Mouse (Mus musculus) adrenal gland (tissue): ENCODE results near the gene Ern2.

Experiments used
- intact Hi-C: fragments of 180-260 bp; cut with DNase I; formaldehyde crosslinking; loops from one replicate; pipeline ENCODE4 v1.15.1; 2025

Gene Ern2

DNA sequence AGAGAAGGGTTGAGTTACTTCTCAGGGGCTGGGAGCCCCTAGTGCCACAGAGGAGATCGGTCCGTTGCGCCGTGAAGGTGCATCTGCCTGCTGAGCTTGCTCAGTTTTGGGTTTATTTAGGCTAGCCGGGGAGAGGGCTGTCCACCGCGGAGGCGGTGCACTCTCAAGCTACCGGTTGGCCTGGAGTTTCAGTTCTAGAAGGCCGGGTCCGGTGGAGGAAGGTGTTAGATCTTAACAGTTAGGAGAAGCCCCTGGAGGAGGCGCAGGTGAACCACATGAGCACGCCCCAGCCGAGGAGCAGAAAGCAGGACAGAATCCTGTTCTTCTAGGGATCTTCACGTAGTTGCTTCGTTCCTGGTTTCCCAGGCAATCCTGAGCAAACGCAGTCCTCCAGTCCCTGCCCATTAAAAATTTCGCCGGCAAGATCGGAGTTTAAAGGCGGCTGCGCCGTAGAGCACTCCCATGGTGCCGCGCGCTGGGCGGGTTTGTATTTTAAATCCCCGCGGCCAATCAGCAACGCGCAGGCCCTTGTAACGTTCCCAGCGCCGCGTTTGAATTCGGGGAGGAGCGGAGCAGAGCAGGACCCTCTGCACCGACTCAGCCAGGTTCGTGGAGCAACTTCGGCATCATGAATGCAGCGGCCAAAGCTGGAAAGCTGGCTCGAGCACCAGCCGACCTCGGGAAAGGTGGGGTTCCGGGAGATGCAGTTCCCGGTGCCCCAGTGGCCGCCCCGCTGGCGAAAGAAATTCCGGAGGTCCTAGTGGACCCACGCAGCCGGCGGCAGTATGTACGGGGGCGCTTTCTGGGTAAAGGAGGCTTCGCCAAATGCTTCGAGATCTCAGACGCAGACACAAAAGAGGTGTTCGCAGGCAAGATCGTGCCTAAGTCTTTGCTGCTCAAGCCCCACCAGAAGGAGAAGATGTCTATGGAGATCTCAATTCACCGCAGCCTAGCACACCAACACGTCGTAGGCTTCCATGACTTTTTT lies 26.8 kb downstream of the Ern2 start, which contains the start of gene Plk1:
Plk1 (plus strand) TSS at position 525 of the 988 bp plus-strand sequence.
- intact Hi-C loops: no loop called here

DNA sequence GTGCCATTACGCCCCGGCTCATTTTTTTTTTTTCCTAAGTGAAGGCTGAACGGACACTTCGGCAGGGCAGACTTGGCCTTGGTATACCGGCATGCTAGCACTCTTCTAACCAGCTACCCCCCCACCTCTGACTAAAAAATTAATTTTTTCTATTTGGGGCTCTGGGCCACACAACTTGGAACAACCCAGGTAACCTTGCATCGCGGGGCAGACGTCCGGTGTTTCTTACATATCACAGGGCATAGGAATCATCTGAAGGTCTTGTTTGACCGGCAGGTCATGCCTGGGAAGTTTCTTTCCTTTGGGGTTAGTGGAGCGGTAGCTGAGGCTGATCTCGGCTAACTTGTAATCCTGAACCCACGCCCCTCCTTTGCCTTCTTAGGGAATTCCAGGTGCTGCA lies 27.5 kb downstream of the Ern2 start:
- intact Hi-C loops: no loop called here

DNA sequence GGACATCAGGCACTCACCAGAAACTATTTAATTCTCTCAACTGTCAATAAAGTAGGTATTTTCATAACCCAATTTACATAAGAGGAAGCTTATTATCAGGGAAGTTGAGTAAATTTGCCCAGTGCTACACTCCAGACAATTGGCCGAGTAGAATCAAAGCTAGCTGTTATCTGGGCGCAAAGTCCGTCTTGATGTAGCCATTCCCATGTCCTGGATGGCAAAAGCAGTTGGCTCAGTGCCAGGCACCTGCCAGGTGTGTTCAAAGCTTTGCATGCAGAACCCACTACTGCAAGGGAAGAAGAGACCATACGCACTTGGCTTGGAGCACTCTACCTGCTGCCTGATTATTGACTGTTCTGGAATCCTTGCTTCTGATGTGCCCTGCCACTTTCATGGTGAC lies 33.5 kb downstream of the Ern2 start:
- intact Hi-C loops: no loop called here

DNA sequence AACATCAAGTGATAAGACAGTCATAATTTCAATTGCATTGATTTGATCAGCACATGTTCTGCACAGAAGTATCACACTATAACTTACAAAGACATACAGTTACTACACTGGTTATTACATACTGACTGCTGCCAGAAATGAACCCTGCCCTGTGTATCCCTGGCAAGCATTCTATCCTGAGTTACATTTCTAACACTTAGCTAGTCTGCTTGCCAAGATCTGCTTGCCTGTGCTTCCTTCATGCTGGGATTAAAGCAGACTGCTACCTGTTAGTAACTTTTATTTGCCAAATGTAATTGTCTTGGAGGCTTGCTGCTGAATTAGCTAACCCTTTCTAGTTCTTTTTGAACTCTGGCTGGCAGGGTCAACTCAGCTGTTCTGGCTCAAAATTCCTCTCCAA lies 45.0 kb downstream of the Ern2 start:
- intact Hi-C loops: no loop called here

DNA sequence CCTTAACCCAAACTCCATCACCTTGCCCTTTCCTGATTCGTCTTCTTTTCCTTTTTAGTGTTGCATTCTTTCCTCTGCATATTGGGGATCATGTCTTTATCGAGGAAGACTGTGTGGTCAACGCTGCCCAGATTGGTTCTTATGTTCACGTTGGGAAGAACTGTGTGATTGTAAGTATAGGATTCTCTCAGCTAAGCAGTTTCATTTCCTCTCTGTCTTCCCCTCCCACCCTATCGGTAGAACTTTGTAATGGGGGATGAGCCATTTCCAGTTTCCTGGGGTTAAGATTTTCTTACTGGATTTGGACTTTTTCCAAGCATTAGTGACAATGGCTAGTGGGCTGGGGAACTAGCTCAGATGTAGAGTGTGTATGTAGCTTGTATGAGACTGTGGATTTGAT lies 47.8 kb downstream of the Ern2 start:
- intact Hi-C loops: no loop called here

DNA sequence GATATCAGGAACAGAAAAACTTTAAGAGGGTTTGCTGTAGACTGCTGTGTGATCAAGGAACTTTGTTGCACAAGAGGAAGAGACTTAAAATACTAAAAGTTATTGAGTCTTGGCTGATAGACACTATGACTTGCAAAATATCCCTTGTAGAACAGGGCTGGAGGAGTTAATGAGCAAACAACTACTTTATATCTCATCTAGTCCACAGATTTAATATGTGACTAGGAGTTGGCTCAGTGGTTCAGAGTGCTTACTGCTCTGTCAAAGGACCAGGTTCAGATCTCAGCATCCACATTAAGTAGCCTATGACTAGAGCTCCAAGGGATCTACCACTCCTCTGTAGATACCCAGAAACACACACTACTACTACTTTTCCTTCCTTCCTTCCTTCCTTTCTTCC lies 48.9 kb downstream of the Ern2 start:
- intact Hi-C loops: no loop called here

DNA sequence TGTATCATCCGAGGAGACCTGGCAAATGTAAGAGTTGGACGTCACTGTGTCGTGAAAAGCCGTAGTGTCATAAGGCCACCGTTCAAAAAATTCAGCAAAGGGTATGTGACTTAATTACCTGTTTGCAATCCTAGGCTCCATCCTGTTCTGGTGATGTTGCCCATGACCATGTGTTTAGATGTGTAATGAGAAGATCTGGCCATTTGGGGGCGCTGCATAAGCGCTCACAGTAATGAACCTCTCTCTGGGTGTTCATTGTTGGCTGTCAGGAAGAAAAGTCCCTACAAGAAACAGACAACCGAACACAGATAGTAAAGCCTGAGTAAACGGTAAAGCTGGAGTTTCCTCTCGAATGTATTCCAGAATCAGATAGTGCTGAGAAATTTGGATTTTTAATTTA lies 50.9 kb downstream of the Ern2 start:
- intact Hi-C loops: no loop called here

DNA sequence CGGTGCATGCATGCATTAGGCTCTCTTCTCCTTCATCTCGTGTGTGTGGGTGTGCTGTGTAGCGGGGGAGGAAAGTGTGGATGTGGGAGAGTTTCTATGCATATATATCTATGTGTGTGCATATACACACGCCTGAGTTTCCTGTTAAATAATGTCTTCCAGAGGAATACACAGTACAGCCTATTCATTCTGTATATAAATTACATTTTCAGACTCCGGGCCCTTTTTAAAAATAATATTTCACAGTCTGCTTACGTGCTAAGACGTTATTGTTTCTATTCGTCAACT lies 52.7 kb downstream of the Ern2 start:
- intact Hi-C loops: no loop called here

DNA sequence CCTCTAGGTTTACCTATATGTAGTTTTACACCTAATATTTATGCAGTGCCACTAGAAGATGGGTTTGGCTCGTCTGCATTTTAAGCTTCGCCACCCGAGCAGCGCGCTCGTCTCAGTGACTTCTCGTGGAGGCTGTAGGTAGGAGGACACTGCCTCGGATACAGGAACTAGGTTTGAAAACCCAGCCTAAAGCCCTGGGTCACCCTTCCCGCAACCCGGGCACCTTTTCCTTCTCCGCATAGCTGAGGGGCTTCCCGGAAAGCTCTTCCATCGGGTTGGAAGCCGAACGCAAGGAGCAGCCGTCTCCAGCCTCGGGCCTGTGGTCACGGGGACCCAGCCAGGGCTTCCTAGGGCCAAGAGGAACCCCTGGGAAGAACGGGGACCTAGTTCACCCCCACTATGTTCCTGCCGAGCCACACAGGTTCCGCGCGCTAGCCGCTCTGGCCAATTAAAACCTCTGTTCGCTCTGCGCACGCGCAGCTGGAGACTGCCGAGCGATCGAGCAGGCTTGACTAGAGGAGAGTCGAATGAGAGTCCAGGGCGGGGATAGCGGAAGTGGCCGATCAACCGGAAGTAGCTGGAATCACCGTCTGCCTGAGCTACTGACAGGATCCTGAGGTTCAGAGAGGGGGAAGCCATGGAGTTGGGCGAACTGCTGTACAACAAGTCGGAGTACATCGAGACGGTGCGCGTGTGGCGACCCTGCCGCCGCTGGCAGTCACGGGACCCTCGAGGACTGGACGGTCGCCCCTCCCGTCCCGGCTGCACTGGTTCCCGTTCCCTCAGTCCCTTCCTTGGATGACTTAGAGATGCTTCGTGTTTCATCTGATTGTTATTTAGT lies 53.3 kb downstream of the Ern2 start, which contains the start of the genes Palb2 and Dctn5:
Palb2 (minus strand) TSS at position 489 of the 841 bp plus-strand sequence.
Dctn5 (plus strand) TSS at position 545 of the 841 bp plus-strand sequence.
- intact Hi-C loops: no loop called here

DNA sequence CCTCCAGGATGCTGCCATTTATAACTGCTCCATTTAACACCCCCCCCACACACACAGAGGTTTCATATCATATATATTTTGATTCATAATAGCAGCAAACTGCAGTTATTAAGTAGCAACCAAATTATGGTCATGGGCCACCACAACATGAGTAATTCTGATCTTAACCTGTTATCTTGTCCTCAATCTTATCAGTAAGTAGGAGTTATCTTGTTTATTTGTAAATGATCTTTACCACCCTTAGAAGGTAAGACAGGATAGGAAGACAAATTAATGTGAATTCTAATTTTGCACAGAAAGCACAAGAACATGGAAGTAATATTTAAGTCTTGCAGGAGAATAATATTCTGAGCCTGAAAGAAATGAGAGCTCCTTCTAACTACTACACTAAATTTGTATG lies 54.2 kb downstream of the Ern2 start:
- intact Hi-C loops: no loop called here

DNA sequence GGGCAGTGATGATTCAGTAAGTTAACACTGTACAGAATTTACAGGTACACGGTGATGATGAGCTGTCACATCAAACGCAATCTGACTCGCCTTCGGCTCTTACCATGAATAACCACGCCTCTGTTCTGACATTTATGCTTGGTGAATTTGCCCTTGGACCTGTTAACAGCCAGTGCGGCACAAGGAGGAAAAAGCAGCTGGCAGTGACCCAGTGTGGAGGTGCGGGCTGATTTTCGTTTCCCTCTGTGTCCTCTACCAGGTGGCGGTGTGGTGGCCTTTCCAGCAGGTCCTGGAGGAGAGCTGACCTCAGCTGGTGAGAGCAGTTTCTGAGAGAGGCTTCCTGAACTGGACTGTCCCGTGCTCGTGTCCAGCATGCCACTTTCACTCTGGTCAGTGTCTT lies 59.1 kb downstream of the Ern2 start:
- intact Hi-C loops: no loop called here

DNA sequence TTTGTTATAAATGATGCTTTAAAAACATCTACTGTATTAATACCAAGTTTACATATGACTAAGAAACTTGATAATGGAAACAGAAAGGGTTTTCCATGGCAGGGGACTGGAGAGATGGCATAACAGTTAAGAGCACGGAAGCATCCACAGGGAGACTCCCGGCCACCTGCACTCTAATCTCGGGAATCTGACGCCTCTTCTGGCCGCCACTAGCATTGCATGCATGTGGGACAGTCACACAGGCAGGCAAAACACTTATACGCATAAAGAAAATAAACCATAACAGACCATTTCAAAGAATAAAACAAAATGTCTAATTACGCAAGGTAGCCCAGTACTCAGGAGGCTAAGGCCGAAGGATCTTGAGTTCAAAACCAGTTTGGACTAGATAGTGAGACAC lies 60.4 kb downstream of the Ern2 start:
- intact Hi-C loops: no loop called here

DNA sequence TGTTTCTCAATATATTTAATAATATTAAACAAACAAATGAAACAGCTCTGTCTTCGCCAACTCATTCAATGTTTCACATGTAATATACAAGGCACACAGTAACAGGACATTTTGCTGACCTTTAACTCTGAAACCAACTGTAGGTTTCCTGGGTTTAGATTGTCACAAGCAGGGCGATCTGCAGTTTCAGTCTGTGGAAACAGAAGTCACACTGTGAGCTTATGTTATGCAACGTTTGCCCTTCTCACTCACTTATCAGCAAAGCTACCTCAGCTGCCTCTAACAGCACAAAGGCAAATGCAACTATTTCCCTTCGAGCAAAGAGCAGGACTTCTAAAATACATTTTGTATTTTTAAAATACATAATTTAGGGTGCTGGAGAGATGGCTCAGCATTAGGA lies 62.5 kb downstream of the Ern2 start:
- intact Hi-C loops: no loop called here
